Mouse (Mus musculus): Measurements from ENCODE around the gene Zfp398. TPM values are rescaled to one million over a fixed set of nuclear protein-coding genes. Genes with fewer than 3 reads are reported as not detected.

The Zfp398 gene
- polyA plus RNA-seq, 1 experiment = 1.7 TPM

- peaks cover 2% of the 10 kb centered on the region for H3K79me3 ChIP-seq (ENCODE audit: low read depth)
- TF ChIP-seq MYOG (IDR thresholded peaks at IDR 0.05; ENCODE audit: control insufficient read depth, extremely low read depth, insufficient read length) (no peak), FOSL1 (IDR thresholded peaks at IDR 0.05; ENCODE audit: insufficient read depth, low read length, poor library complexity, severe bottlenecking) (no peak), MYOD1 (IDR thresholded peaks at IDR 0.05; ENCODE audit: control insufficient read depth, insufficient read length, low read depth) (no peak), CEBPB (IDR thresholded peaks at IDR 0.05; ENCODE audit: low read depth) (no peak)
- H3K4me3 ChIP-seq (ENCODE audit: insufficient read depth, poor library complexity, severe bottlenecking) = no peak overlapping the region
- H3K79me2 ChIP-seq (ENCODE audit: control insufficient read depth, insufficient read depth) = peaks cover 7% of the 10 kb centered on the region
- H3K27me3 ChIP-seq (ENCODE audit: control insufficient read depth, insufficient read depth, insufficient read length) = no peaks in the 10 kb centered on the region
- H3K36me3 ChIP-seq (ENCODE audit: control insufficient read depth, insufficient read depth) = no peaks in the 10 kb centered on the region
- H3ac ChIP-seq (ENCODE audit: control insufficient read depth, insufficient read length, low read depth) = no peak overlapping the region
These were observed 3.2 kb upstream of the Zfp398 start for GRCm38 (mm10) chr6:47832220-47832619.

DNA sequence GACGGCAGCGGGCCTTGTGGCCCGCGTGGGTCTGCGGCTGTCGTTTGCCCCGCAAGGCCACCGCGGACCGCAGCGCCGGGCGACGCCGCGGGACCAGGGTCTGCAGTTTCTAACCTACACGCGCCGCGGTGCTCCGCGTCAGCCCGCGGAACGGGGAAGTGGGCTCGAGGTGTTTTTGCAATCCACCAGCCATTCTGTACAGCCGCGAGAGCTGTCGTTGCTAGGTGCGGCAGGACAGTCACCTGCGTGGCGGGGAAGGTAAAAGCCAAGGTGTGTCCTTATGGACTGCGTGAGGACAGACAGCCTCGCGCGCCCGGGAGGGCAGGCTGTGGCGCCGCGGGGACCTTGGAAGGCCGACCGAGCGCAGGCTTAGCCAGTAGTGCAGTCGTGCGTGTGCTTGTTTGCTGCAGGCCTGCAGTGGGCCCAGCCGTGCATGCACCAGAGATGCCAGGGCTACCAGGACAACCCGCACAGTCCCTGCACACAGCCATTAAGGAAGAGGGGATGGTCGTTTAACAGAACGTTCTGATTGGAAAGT is 592 bp downstream of the Zfp398 start:
- H3K36me3 ChIP-seq (ENCODE audit: control insufficient read depth, insufficient read depth) = peaks cover 4% of the 10 kb centered on the region
- peak overlapping the region; percentile 80 for H3K4me3 ChIP-seq (ENCODE audit: insufficient read depth, poor library complexity, severe bottlenecking)
- TF ChIP-seq FOSL1 (IDR thresholded peaks at IDR 0.05; ENCODE audit: insufficient read depth, low read length, poor library complexity, severe bottlenecking) = no peak
- TF ChIP-seq USF1 (IDR thresholded peaks at IDR 0.05; ENCODE audit: low read depth) = no peak
- TF ChIP-seq MYOG (IDR thresholded peaks at IDR 0.05; ENCODE audit: control insufficient read depth, extremely low read depth, insufficient read length) = no peak
- peak overlapping the region; percentile 80 for H3ac ChIP-seq (ENCODE audit: control insufficient read depth, insufficient read length, low read depth)
- peaks cover 6% of the 10 kb centered on the region for H3K79me3 ChIP-seq (ENCODE audit: low read depth)
- H3K79me2 ChIP-seq (ENCODE audit: control insufficient read depth, insufficient read depth) = peaks cover 21% of the 10 kb centered on the region
- no peaks in the 10 kb centered on the region for H3K27me3 ChIP-seq (ENCODE audit: control insufficient read depth, insufficient read depth, insufficient read length)

- Histone ChIP-seq H3K79me3 (ENCODE audit: low read depth) (peaks cover 6% of the 10 kb centered on the region), H3K36me3 (ENCODE audit: control insufficient read depth, insufficient read depth) (peaks cover 4% of the 10 kb centered on the region), H3K27me3 (ENCODE audit: control insufficient read depth, insufficient read depth, insufficient read length) (no peaks in the 10 kb centered on the region), H3ac (ENCODE audit: control insufficient read depth, insufficient read length, low read depth) (no peak overlapping the region), H3K79me2 (ENCODE audit: control insufficient read depth, insufficient read depth) (peaks cover 21% of the 10 kb centered on the region), H3K4me3 (ENCODE audit: insufficient read depth, poor library complexity, severe bottlenecking) (no peak overlapping the region)
- TF ChIP-seq CEBPB (IDR thresholded peaks at IDR 0.05; ENCODE audit: low read depth) (no peak), USF1 (IDR thresholded peaks at IDR 0.05; ENCODE audit: low read depth) (no peak), MAX (IDR thresholded peaks at IDR 0.05) (no peak), MYOG (IDR thresholded peaks at IDR 0.05; ENCODE audit: control insufficient read depth, extremely low read depth, insufficient read length) (no peak), MYOD1 (IDR thresholded peaks at IDR 0.05; ENCODE audit: control insufficient read depth, insufficient read length, low read depth) (no peak), FOSL1 (IDR thresholded peaks at IDR 0.05; ENCODE audit: insufficient read depth, low read length, poor library complexity, severe bottlenecking) (no peak), CTCF (IDR thresholded peaks at IDR 0.05; ENCODE audit: control insufficient read depth, insufficient read depth, insufficient read length) (no peak)
These were observed 2.2 kb downstream of the Zfp398 start for GRCm38 (mm10) chr6:47837630-47838029.

- Histone ChIP-seq H3K79me2 (ENCODE audit: control insufficient read depth, insufficient read depth) (peaks cover 18% of the 10 kb centered on the region), H3K79me3 (ENCODE audit: low read depth) (peaks cover 6% of the 10 kb centered on the region), H3ac (ENCODE audit: control insufficient read depth, insufficient read length, low read depth) (no peak overlapping the region), H3K27me3 (ENCODE audit: control insufficient read depth, insufficient read depth, insufficient read length) (no peaks in the 10 kb centered on the region), H3K4me3 (ENCODE audit: insufficient read depth, poor library complexity, severe bottlenecking) (no peak overlapping the region), H3K36me3 (ENCODE audit: control insufficient read depth, insufficient read depth) (peaks cover 8% of the 10 kb centered on the region)
- TF ChIP-seq CTCF (IDR thresholded peaks at IDR 0.05; ENCODE audit: control insufficient read depth, insufficient read depth, insufficient read length) (no peak), CEBPB (IDR thresholded peaks at IDR 0.05; ENCODE audit: low read depth) (no peak), MYOG (IDR thresholded peaks at IDR 0.05; ENCODE audit: control insufficient read depth, extremely low read depth, insufficient read length) (no peak), USF1 (IDR thresholded peaks at IDR 0.05; ENCODE audit: low read depth) (no peak), FOSL1 (IDR thresholded peaks at IDR 0.05; ENCODE audit: insufficient read depth, low read length, poor library complexity, severe bottlenecking) (no peak), MAX (IDR thresholded peaks at IDR 0.05) (no peak), MYOD1 (IDR thresholded peaks at IDR 0.05; ENCODE audit: control insufficient read depth, insufficient read length, low read depth) (no peak)
These were observed 5.6 kb downstream of the Zfp398 start for GRCm38 (mm10) chr6:47841077-47841476.

GRCm38 (mm10) chr6:47841831-47842230 is 6.4 kb downstream of the Zfp398 start:
- no peak for TF ChIP-seq MYOD1 (IDR thresholded peaks at IDR 0.05; ENCODE audit: control insufficient read depth, insufficient read length, low read depth)
- H3K79me3 ChIP-seq (ENCODE audit: low read depth) = peaks cover 6% of the 10 kb centered on the region
- H3K4me3 ChIP-seq (ENCODE audit: insufficient read depth, poor library complexity, severe bottlenecking) = no peak overlapping the region

GRCm38 (mm10) chr6:47842337-47842736 is 6.9 kb downstream of the Zfp398 start:
- Histone ChIP-seq H3K36me3 (ENCODE audit: control insufficient read depth, insufficient read depth) (peaks cover 8% of the 10 kb centered on the region), H3K27me3 (ENCODE audit: control insufficient read depth, insufficient read depth, insufficient read length) (no peaks in the 10 kb centered on the region), H3K79me2 (ENCODE audit: control insufficient read depth, insufficient read depth) (peaks cover 13% of the 10 kb centered on the region), H3ac (ENCODE audit: control insufficient read depth, insufficient read length, low read depth) (no peak overlapping the region), H3K4me3 (ENCODE audit: insufficient read depth, poor library complexity, severe bottlenecking) (no peak overlapping the region), H3K79me3 (ENCODE audit: low read depth) (peaks cover 3% of the 10 kb centered on the region)
- TF ChIP-seq MYOD1 (IDR thresholded peaks at IDR 0.05; ENCODE audit: control insufficient read depth, insufficient read length, low read depth) = no peak

More at GRCm38 (mm10) chr6:47841831-47842230, 6.4 kb downstream of the Zfp398 start:
- no peak overlapping the region for H3ac ChIP-seq (ENCODE audit: control insufficient read depth, insufficient read length, low read depth)
- peaks cover 8% of the 10 kb centered on the region for H3K36me3 ChIP-seq (ENCODE audit: control insufficient read depth, insufficient read depth)
- H3K79me2 ChIP-seq (ENCODE audit: control insufficient read depth, insufficient read depth) = peaks cover 15% of the 10 kb centered on the region
- no peaks in the 10 kb centered on the region for H3K27me3 ChIP-seq (ENCODE audit: control insufficient read depth, insufficient read depth, insufficient read length)
